Comparison of ENCODE assay signal across 11 mouse cellular contexts in the genomic region with DNA sequence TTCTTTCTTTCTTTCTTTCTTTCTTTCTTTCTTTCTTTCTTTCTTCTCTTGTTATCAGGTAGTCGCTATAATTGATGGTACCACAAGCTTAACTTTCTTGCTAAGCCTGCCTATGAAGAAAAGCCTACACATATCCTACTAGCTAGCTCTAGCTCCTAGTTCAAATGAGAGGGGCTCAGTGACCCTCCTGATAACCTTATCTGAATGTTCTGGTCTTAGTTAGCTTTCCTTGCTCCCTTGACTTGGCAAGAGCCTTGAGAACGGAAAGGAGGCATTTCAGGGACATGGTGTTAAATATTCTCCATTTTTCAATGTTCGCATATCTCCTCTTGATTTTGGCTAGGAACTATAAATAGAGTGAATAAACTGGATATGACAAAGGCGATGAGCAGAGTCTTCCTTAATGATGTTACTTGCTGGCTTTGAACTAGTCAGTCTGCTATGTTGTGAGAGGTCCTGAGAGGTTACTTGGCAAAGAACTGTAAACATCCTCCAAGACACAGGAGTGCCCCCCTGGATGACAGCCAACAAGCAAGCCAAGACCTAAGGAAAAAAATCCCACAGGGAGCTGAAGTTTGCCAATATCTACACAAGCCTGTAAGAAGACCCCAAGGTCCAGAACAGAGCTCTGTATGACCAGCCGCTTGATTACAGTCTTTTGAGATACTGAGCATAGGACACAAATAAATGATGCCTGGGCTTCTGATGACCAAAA.
A peak's percentile ranks its signal among the peaks of the same experiment; 100 is the strongest.
DNase-seq lines count a peak whose midpoint lies in the region; ATAC-seq and TF ChIP-seq lines count a peak whose summit lies in the region.
"Had no signal": no experiment of that assay in that cellular context is flagged by ENCODE, and none has a peak within 500 bp of the region (broad histone marks: within the 10 kb centered on the region; RNA-seq: fewer than 3 reads in every experiment).

No protein-coding gene starts in this region.

- no peak for TF ChIP-seq CTCF in stomach, postnatal 0 days (IDR thresholded peaks at IDR 0.05; ENCODE audit: low read depth)

- H3K27me3 ChIP-seq in stomach, embryonic 16.5 days (ENCODE audit: control insufficient read depth, insufficient read depth, low read length) = no peaks in the 10 kb centered on the region
- no peaks in the 10 kb centered on the region for H3K27me3 ChIP-seq in stomach, postnatal 0 days (ENCODE audit: control insufficient read depth, insufficient read depth, low read length)
- H3K27me3 ChIP-seq in forebrain, embryonic 10.5 days (ENCODE audit: poor library complexity, severe bottlenecking) = peaks cover 5% of the 10 kb centered on the region; the same call in 1 of the 2 replicates
- H3K27me3 ChIP-seq: hindbrain, embryonic 15.5 days had no signal

- H3K4me3 ChIP-seq in stomach, embryonic 16.5 days (replicated peaks; ENCODE audit: low read length) = no peak overlapping the region
- H3K4me3 ChIP-seq in stomach, postnatal 0 days (ENCODE audit: low read depth, low read length) = no peak overlapping the region
- H3K4me3 ChIP-seq in forebrain, embryonic 10.5 days = no peak overlapping the region
- H3K4me3 ChIP-seq: hindbrain, embryonic 15.5 days; limb, embryonic 12.5 days had no signal

- no peak overlapping the region for H3K4me2 ChIP-seq in stomach, embryonic 16.5 days (ENCODE audit: low read depth, low read length)
- no peak overlapping the region for H3K4me2 ChIP-seq in stomach, postnatal 0 days (replicated peaks; ENCODE audit: low read depth)
- H3K4me2 ChIP-seq: hindbrain, embryonic 15.5 days; limb, embryonic 12.5 days had no signal

- intact Hi-C loops in heart, postnatal 36 days (cut with DNase I) = no loop called here
- intact Hi-C loops in gastrocnemius, postnatal 14 days (cut with DNase I; ENCODE audit: low total_unique reads) = no loop called here

- no peaks in the 10 kb centered on the region for H3K9me3 ChIP-seq in stomach, embryonic 16.5 days (replicated peaks; ENCODE audit: control insufficient read depth, low read length)
- no peaks in the 10 kb centered on the region for H3K9me3 ChIP-seq in stomach, postnatal 0 days (ENCODE audit: control insufficient read depth, low read length)
- no peaks in the 10 kb centered on the region for H3K9me3 ChIP-seq in forebrain, embryonic 10.5 days
- H3K9me3 ChIP-seq: hindbrain, embryonic 15.5 days; limb, embryonic 12.5 days had no signal

- WGBS in stomach, embryonic 16.5 days = 60% methylated on average over 5 of the region's 5 CpGs
- 58% methylated on average over 5 of the region's 5 CpGs for WGBS in stomach, postnatal 0 days
- 87% methylated on average over 5 of the region's 5 CpGs for WGBS in forebrain, embryonic 10.5 days

- H3K9ac ChIP-seq in stomach, embryonic 16.5 days (ENCODE audit: low read length) = no peak overlapping the region
- no peak overlapping the region for H3K9ac ChIP-seq in stomach, postnatal 0 days (ENCODE audit: low read length)
- H3K9ac ChIP-seq: hindbrain, embryonic 15.5 days; limb, embryonic 12.5 days had no signal

- H3K4me1 ChIP-seq in stomach, embryonic 16.5 days (ENCODE audit: control insufficient read depth, insufficient read depth, low read length) = no peaks in the 10 kb centered on the region
- no peaks in the 10 kb centered on the region for H3K4me1 ChIP-seq in stomach, postnatal 0 days (replicated peaks; ENCODE audit: control insufficient read depth, insufficient read depth)
- peaks cover 15% of the 10 kb centered on the region for H3K4me1 ChIP-seq in forebrain, embryonic 10.5 days
- H3K4me1 ChIP-seq: hindbrain, embryonic 15.5 days had no signal

- H3K27ac ChIP-seq in stomach, embryonic 16.5 days (ENCODE audit: low read length) = no peak overlapping the region
- no peak overlapping the region for H3K27ac ChIP-seq in stomach, postnatal 0 days (replicated peaks)
- no peak overlapping the region for H3K27ac ChIP-seq in forebrain, embryonic 10.5 days
- H3K27ac ChIP-seq: hindbrain, embryonic 15.5 days; limb, embryonic 12.5 days had no signal

- no peak for TF ChIP-seq EP300 in stomach, postnatal 0 days (optimal IDR thresholded peaks at IDR 0.05)

- peak; percentile 56; the same call in 1 of the 2 replicates for ATAC-seq in stomach, embryonic 16.5 days (ENCODE audit: insufficient read depth, low FRiP score)
- no peak for ATAC-seq in stomach, postnatal 0 days (ENCODE audit: low FRiP score, low TSS enrichment)

- peak; percentile 30 for DNase-seq in heart, adult 8-10 months (ENCODE audit: low spot score)
- DNase-seq in heart, postnatal 36 days = no peak
- no peak for DNase-seq in stomach, postnatal 0 days (ENCODE audit: low spot score)
- DNase-seq in kidney, postnatal 36 days = peak; percentile 29 to 39
- DNase-seq in gastrocnemius, postnatal 14 days = no peak
- no peak for DNase-seq in forebrain, embryonic 10.5 days (ENCODE audit: extremely low spot score, low spot score)
- DNase-seq: layer of hippocampus, adult 9-11 months; thymus, postnatal 25 days had no signal

- H3K36me3 ChIP-seq in stomach, embryonic 16.5 days (ENCODE audit: control insufficient read depth, insufficient read depth, low read length) = no peaks in the 10 kb centered on the region
- no peaks in the 10 kb centered on the region for H3K36me3 ChIP-seq in stomach, postnatal 0 days (ENCODE audit: control insufficient read depth, insufficient read depth, low read length)
- H3K36me3 ChIP-seq in forebrain, embryonic 10.5 days (replicated peaks) = no peaks in the 10 kb centered on the region
- H3K36me3 ChIP-seq: hindbrain, embryonic 15.5 days; limb, embryonic 12.5 days had no signal

Comparison
In these comparisons a context has a peak if more than half of its experiments do, and no peak if none do; other contexts are left out.
1. DNase-seq: peak in heart, adult 8-10 months (single experiment) and kidney, postnatal 36 days (2 of 2); none in heart, postnatal 36 days (0 of 2), stomach, postnatal 0 days (single experiment), gastrocnemius, postnatal 14 days (single experiment) and forebrain, embryonic 10.5 days (single experiment).